Mouse (Mus musculus): ENCODE data around the gene Scd2.
"Not testable (repeated sequence)": the region's sequence is repeated elsewhere in the genome, so short reads cannot be mapped to it uniquely, and the experiment has no call there.

Scd2 gene

DNA sequence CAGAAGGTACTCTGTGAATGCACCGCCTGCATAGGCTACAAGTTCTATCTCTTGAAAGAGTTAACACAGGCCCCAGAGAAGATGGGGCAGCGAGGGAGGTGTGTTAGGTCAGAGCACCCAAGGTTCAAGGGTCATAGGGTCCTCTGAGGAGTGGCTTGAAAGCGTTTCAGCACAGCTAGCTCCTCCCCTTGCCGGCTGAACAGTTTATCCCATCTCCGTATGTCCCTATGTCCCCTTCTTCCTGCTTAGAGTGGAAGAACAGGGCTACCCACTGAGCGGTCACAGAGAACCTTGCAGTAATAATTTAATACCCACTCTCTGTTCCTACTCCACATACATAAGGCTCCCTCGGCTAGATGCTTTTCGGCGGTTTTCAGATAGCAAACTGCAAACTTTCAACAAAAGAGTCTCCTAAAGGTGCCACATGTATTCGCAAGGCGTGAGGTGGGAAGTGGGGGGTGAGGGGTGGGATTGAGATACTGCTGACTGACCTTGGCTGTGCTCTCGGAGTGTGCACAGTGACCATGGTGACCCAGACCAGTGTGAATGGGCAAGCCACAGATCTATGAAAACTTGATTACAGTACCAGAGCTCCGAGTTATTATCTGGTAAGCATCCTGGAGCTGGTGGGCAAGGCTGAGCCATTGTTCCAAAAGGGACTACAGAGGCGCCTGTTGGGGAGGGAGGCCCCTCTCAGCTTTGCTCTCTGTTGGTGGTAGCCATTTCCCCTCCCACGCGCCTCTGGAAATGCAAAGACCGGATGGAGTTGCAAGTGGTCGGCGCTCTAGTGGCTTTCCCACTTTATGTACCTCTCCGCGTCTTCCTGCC is at the start of gene Scd2:
Scd2 (plus strand) TSS at position 734 of the 828 bp plus-strand sequence.
- no peak for DNase-seq

DNA sequence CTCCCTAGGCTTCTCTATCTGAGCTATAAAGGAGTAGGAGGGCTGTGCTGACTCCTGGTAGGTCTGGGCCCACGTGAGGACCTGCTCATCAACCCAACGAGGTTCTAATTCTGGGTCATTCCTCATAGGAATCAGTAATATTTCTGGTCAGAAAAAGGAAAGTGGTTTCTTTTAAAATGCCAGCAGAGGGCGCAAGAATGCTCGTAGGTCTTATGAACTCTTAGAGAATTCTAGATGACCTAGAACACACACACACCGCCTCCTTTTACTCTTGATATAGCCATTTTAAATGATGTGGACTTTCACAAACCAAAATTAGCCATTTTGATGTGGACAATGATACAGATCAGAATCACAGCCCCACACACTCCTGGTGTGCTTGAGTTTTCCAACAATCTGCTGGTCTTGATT is 47.7 kb upstream of the Scd2 start:
- DNase-seq: no peak

DNA sequence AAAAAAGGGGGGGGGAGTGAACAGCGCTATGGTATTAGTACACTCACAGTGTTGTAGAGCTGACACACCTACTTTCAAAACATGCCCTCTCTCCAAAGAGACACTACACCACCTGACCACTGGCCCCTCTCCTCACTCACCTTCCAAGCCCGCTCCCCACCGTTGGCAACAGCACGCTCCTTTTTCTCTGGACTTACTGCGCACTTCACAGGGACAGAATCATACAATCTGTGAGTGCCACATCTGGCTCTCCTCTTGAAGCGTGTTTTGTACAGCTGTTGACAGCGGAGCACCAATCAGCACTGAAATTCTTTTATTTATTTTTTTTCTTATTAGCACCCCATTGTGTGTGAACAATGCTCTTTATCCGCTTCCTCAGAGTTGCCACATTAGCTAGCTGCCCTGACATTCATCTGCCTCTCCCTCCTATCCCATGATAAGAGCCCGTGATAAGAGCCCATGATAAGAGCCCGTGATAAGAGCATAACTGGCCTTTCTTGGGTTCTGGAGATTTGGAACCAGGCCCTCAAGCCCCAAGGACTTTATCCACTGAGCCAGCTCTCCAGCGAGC is 47.0 kb upstream of the Scd2 start:
- DNase-seq: no peak

DNA sequence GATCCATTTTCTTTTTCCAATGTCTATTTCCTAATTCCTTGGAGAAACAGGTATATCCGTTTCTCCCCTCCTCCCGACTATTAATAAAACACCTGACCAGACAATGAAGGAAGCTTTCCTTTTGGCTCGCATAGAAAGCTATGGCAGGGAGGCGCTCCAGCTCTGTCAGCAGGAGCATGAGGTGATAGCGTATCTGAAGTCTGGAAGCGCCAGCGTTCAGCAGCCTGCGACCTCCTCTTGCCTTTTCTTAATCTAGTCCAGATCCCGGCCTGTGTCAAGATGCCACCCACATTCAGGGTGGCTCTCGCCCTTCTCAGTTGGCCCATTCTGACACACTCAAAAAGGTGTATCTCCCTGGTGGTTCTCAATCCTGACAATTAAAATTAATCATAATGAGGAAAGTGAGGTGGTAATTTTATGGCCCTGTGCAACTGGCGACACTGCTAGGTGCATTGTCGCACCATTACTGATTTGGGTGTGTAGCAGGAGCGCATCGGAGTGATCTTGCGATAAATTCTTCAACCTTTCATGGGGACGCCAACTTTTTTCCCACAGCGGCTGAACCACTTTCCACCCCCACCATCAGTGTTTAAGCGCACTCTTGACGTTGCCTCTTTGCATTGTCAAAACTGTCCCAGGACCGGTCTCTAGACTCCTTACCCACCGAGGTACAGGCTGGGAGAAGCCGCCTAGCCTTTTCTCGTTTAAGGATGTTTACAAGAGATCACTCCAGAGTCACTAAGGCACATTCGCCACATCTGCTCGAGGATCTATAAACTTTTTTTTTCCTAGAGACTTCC is 46.0 kb upstream of the Scd2 start:
- DNase-seq: no peak

DNA sequence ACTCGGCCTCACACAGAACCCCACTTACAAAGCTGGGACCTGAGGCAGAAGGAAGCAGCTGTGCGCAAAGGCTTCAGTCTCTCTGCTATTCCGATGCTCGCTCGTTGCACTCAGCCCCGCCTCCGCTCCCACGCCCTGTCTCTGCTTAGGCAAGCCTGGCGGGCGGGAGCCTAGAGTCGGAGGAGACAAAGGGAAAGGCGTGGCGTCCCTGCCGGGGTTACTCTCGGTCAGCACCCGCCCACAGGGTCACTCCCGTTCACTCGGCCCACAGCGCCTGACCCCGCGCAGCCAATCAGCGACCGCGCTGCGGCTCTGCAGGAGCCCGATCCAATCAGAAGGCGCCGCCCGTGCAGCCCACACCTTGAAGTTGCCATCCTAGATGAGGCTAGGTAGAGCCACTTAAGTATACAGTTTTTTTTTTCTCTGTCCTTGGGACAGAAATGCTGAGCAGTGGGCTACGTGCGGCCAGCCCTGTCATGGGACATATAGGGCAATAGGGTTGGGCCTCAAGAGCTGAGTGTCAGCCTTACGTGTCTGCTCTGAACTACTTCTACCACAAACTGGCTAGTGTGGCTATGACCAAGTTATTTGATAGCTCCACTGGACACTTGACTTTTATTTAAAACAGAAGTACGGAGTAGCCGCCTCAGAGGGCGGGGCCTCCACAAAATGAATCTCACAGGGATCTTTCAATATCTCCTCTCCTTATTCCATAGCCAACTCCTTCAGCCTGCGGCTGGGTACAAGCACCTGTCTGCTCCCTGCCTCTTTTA is 45.2 kb upstream of the Scd2 start:
- peak; percentile 94 for DNase-seq

DNA sequence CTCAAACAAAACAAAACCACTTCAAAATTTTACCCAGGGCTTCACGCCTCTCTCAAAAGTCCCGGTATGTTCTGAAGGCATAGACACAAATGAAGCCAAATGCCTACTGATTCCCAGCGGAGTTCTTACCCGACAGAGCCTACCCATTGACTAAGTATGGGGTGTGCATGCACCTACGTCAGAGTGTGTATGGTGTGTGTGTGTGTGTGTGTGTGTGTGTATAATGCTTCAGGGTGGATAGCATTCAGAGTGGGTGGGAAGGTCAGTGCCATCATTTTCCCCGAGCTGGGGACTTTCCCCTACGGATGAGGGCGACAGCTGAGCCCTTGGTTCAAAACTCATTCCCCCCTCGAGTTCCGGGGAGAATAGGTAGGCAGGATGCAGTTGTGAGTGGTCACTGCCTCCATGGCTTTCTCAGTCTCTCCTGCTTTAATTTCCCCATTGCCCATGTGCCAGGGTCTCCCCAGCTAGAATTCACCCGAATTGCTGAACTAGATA is 44.6 kb upstream of the Scd2 start:
- no peak for DNase-seq

DNA sequence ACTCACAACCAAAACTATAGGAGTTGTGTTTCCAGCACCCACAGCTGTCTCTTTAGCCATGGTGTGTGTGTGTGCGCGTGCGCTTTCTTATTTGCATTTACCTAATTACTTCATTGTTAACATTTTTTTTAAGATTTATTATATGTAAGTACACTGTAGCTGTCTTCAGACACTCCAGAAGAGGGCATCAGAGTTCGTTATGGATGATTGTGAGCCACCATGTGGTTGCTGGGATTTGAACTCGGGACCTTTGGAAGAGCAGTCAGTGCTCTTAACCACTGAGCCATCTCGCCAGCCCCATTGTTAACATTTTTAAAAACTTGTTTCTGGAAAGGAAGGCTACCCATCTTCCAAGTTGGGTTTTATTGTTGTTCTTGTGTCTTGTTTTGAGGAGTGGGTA is 42.3 kb upstream of the Scd2 start:
- not testable (repeated sequence) for DNase-seq

DNA sequence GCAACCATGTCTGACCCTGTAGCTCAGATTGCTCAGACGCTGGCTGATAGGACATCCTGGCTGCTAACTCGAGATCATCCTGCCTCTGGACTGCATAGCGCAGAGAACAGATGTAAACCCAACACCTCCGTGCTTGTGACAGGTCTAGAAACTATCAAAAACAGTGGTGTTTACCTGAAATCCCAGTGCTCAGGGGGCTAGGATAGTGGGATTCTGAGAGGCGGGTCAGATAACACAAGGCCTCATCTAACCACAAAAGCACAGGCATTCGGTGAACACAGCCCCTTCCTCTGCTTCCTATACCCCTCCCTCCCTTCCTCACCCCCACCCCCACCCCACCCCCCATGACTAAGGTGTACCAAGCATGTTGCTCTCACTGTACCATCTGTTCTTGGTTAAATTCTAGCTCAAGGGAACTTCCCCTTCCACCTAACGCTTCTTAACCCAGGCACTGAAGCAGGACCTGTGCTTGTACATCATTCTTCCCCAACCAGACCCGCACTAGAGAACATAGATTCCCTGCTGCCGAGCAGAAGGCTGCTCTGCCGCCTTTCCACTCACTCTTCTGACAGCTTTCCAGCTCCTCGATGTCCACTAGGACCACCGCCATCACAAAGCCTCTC is 41.4 kb upstream of the Scd2 start:
- no peak for DNase-seq

DNA sequence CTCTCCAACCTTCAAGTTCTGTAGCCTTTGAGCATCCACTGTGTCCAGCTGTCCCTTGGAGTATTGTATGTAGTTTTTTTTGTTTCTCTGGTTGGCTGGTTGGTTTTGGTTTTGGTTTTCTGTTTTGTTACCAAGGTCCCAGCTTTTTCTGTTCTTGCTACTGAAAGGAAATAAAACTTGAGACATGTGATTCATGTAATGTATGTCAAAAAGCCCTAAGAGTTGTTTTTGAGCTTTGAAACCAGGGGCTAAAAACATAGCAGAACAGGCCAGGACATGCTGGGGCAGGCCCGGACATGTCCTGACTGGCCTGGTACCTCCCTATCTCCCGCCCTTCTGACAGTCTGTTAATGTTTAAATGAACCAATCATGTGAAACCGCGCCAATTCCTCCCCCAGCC is 39.4 kb upstream of the Scd2 start:
- not testable (repeated sequence) for DNase-seq

DNA sequence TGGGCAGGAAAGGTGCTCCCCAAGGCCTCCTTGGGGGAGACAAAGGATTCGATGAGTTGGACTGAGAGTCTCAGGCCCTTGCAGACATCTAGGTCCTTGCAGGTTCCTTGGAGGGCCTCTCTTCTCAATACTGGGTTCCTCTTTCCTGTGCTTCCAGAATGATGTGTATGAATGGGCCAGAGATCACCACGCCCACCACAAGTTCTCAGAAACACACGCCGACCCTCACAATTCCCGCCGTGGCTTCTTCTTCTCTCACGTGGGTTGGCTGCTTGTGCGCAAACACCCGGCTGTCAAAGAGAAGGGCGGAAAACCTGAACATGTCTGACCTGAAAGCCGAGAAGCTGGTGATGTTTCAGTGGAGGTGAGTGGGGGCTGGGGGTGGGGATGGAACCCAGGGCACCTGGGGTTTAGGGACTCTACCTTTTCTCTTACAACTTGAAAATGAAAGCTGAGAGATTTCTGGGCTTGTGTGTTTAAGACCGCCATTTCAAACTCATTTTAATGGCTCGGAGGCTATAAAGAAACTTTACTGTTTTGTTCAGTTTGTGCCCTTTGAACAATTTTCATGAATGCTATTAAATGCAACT is 36.0 kb upstream of the Scd2 start:
- no peak for DNase-seq

DNA sequence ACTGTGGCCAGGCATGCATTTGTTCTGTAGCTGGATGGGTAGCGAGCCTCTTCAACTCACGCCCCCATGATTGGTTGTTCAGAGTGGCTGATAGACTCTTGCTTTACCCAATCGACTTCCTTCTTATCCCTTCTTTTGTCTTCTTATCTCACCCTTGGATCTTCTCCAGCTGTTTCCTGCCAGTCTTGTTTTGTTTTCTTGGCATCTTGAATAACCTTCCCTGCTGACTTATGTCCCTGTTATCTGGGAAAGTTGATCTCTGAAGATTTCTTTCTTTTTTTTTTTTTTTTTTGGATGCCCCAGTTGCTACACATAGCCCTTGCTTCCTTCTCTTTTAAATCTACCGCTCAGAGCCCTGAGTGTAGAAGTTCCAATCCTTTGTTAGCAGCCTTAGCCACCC is 34.0 kb upstream of the Scd2 start:
- no peak for DNase-seq

DNA sequence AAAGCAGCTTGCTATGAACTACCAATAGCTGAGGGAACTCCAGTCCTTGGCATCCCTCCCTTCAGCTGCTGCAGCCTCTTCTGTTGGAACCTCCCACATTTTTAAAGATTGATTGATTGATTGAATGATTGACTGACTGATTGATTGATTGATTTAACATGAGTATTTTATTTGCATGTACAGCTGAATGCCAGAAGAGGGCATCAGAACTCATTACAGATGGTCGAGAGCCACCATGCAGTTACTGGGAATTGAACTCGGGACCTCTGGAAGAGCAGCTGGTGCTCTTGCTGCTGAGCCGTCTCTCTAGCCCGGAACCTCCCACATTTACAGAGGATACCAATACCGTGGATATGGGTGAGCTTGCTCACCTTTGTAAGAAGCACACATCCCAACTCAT is 33.0 kb upstream of the Scd2 start:
- DNase-seq: no peak

DNA sequence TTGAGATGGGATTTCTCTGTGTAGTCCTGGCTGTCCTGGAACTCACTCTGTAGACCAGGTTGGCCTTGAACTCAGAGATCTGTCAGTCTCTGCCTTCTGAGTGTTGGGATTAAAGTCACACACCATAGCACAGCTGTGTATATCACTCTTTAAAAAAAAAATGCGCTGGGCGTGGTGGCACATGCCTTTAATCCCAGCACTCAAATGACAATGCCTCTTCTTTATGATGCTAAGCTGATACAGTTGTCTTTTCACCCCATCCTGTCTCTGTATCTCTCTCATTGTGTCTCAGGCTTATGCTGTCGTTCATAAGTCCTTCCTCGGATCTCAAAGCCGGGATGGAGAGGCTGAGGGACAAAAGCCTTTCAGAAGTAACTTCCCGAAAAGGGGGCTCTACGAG is 31.7 kb upstream of the Scd2 start:
- no peak for DNase-seq

DNA sequence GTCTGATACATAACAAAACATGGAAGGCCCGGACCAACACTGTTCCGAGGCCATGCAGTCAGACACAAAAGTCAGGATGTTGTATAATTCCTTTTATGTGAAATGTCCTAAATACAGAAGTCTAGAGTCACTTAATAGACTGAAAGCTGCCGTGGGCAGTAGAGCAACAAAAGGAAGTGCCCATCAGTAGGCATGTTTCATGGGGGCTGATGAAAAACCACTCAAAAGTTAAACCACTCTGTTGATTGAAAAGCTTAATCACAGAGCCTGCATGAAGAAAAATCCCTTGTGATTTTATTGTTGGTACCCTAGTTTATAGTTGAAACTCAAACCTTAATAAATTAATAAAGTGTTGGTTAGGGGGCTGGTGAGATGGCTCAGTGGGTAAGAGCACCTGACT is 29.9 kb upstream of the Scd2 start:
- DNase-seq: no peak

DNA sequence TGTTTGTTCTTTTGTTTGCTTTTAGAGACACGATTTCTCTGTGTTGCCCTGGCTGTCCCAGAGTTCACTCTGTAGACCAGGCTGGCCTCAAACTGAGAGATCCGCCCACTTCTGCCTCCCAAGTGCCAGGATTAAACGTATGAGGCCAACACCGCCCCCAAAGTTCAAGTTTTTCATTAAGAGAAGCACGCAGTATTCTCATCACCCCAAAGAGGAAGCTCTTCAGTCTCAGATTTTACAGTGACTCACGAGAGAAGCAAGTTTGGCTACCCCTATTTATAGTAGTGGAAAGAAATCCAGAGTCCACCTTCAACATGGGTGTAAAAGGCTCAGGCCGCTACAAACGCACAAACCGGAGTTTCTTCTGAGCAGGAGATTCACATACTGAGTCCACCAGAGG is 29.2 kb upstream of the Scd2 start:
- no peak for DNase-seq

DNA sequence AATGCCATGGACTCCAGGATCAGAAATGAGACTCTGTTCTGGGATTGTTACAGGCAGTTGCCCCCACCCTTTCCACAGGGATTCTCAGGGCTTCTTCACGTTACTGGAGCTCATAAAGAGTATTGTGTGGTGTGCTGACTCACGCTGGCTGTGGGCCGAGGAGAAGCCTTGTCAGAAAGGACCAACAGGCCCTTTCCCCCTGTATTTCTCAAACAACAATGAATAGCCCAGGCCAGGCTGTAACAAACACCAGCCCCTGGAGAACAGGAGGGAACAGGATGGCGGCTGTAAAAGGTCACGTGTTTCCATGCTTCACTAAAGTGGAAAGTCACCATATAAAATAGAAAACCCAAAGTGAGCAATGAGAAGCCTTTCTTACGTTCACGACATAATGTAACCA is 28.2 kb upstream of the Scd2 start:
- no peak for DNase-seq

DNA sequence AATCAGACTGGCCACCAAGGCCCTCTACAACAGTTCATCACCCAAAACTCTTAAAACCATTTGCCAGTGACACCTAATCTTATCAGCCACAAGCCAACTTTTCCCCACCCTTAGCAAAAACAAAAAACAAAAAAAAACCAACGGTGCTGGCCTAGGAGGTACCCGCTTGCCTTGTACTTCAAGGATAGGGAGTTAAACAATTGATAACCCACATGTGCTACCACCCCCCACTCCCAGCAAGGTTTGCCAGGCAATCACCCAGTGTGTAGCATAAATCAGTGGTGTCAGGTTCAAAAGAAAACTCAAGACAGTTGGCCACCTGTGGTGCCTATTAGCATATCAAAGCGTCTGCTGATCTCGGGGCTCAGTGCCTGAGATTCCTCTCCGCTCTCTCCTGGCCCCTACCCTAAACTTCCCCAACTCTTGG is 27.6 kb upstream of the Scd2 start:
- no peak for DNase-seq

DNA sequence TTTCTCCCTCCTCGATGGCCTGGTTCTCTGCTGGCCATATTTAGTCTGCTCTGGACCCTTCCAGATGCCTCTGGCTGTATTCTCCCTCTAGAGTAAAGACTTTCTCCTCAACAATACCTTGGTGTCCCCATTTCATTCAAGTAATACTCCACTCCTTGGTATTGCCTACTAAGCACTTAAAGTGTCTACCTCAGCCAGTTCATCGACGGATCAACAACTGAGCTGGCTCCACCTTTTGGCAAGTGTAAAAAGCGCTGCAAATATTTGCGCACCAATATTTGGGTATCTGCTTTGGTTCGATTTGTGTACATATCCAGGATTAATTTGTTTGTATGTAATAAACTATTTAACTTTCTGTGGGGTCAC is 27.0 kb upstream of the Scd2 start:
- DNase-seq: no peak

DNA sequence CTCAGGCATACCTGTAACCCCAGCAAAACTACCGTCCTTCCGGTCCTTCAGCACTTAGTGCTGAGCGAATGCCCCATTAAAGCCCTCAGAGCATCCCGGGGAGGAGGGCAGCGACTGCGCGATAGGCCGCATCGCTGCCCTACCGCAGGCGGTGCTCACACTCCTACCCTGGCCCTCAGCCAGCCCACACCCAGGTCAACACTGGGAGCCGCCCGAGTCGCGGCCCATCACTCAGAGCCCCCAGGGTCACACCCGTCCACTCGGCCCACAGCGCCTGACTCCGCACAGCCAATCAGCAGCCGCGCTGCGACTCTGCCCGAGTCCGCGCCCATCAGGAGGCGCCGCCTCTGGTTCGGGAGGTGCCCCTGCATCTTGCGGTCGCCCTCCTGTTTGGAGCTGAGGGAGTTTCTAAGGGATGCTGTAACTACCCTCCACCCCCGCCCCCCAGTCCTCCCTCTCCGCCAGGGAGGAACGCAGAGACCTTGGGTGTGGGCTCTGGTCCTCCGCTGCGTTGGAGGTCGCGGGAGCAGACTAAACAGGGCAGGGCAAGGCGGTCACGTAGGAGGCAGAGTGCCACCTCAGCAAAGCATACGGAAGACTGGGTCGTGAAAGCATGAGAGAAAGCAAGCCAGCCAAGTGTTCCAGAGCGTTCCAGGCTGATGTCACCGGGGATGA is 26.5 kb upstream of the Scd2 start:
- peak; percentile 88 for DNase-seq

DNA sequence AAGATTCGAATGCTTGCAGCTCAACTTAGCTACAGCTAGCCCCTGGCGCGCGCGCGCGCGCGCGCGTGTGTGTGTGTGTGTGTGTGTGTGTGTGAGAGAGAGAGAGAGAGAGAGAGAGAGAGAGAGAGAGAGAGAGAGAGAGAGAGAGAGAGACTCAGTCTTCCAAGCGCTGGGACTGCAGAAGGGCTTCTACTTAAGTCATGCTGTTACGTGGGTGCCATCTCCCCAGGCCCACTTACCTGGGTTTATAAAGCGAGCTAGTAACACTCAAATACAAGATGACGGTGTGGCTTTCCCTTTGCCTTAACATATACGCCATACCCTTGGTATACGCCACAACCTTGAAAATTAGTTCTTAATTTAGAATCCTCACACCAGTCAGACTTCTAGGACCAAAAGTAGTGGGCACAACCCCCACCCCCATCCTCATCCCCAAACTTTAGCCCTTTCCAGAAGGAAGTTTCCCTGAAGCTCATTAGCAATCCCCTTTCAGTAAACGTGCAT is 25.9 kb upstream of the Scd2 start:
- DNase-seq: no peak

DNA sequence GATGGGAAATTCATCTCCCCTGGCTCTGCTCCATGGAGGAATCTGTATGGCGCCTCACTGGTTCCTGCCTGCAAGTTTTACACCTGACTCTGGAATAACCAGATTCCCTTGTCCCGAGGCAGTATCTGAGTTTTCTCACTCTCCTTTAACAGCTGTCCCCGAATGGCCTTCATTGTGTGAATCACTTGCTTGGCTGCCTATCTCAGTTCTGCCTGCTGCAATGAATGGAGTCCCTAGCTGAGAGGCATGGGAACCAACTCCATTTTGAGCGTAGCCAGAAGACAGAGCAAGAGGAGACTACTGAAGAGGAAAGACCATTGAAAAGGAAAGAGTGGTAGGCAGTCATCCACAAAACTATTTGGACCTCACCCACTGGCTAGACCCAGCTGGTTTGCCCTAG is 19.8 kb upstream of the Scd2 start:
- DNase-seq: no peak

Measured in right cerebral cortex, postnatal 14 days (tissue).